Mouse (Mus musculus): ENCODE results near the gene Ubxn4. TPM values are rescaled to one million over a fixed set of nuclear protein-coding genes. Genes with fewer than 3 reads are reported as not detected.
"Not testable (repeated sequence)": the region's sequence is repeated elsewhere in the genome, so short reads cannot be mapped to it uniquely, and the experiment has no call there.

Gene Ubxn4
- 88.2 and 130 TPM in 2 replicates for total RNA-seq (2017)

DNA sequence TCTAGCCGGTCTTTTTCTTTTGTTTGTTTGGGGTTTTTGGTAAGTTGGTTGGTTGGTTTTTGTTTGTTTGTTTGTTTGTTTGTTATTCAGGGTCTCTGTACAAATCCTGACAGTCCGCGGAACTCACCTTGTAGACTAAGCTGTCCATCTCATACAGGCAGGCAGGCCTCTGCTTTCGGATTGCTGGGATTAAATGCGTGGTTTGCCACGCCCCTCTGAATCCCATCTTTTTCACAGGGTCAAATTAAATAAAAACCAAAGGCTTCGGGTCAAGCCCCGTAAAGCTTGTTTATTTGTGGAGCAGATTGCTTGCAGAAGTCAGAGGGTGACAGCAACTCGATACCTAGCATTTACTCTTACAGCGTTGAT, at the start of gene Ubxn4:
Gene Ubxn4 (plus strand): TSS at position 338 of the 369 bp plus-strand sequence.
- no peak for ATAC-seq (replicated peaks in 1 of 2; ENCODE audit: insufficient read depth in 1 of 2, low FRiP score in 2 of 2, low TSS enrichment in 1 of 2, low read depth in 1 of 2, poor library complexity in 2 of 2, severe bottlenecking in 2 of 2)

DNA sequence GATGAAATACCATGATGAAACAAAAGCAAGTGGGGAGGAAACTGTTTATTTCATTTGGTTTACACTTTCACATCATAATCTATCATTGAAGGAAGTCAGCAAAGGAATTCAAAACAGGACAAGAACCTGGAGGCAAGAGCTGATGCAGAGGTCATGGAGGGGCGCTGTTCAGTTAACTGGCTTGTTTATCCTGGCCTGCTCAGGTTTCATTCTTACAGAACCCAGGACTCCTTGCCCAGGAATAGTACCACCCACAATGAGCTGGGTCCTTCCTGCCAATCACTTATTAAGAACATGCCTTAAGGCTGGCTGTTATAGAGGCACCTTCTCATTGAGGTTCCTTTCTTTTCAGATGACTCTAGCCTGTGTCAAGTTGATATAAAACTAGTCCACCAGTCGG, 49.8 kb upstream of the Ubxn4 start:
- no peak for ATAC-seq (replicated peaks in 1 of 2; ENCODE audit: insufficient read depth in 1 of 2, low FRiP score in 2 of 2, low TSS enrichment in 1 of 2, low read depth in 1 of 2, poor library complexity in 2 of 2, severe bottlenecking in 2 of 2)

DNA sequence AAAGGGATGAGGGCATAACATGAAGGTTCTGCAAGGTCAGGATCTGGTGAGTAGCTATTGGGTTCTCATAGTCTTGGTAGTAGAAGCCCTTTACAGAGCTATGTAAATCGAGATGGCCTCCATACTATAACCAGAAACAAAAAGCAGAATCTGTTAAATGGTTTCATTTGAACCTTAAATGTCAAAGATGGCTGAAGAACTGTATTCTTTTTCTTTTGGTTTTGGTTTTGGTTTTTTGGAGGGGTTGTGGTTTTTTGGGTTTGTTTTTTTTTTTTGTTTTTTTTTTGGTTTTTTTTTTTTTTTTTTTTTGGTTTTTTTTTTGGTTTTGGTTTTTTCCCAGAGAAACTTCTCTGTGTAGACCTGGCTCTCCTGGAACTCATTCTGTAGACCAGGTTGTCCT, 46.4 kb upstream of the Ubxn4 start:
- no peak for ATAC-seq (replicated peaks in 1 of 2; ENCODE audit: insufficient read depth in 1 of 2, low FRiP score in 2 of 2, low TSS enrichment in 1 of 2, low read depth in 1 of 2, poor library complexity in 2 of 2, severe bottlenecking in 2 of 2)

DNA sequence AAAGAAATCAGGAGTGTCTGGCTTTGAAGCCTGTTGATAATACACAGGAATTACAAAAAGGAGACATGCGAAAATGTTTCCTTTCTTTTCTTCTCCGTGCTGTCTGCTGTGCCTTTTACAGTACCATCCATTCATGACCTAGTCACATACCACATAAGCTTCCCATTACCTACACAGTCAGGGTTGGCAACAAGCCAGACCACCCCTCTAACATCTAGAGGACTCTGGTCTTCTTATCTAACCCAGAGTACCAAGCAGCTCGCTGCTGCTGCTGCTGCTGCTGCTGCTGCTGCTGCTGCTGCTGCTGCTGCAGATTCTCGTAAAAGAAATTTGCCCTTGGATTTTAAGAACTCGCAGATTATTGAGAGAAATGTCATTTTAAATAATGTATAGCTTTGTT, 30.5 kb upstream of the Ubxn4 start:
- ATAC-seq (replicated peaks in 1 of 2; ENCODE audit: insufficient read depth in 1 of 2, low FRiP score in 2 of 2, low TSS enrichment in 1 of 2, low read depth in 1 of 2, poor library complexity in 2 of 2, severe bottlenecking in 2 of 2): no peak

DNA sequence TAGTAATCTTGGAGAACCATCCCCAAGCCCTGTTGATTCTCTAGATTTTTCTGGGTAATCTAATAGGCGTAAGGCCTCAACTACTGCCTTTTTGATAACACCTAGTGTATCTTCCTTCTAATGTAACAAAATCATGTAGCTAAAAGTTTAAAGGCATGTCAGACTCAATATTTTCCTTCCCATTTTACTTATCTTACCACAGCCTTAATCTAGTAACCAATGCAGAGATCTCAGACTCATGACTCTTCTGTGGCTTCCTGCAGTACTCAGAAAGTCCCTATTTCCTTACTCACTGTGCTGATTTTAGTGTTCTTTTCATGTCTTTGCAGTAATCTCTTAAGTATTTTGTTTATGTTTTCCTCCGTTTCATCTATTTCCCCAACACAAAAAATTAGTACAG, 21.9 kb upstream of the Ubxn4 start:
- no peak for ATAC-seq (replicated peaks in 1 of 2; ENCODE audit: insufficient read depth in 1 of 2, low FRiP score in 2 of 2, low TSS enrichment in 1 of 2, low read depth in 1 of 2, poor library complexity in 2 of 2, severe bottlenecking in 2 of 2)

DNA sequence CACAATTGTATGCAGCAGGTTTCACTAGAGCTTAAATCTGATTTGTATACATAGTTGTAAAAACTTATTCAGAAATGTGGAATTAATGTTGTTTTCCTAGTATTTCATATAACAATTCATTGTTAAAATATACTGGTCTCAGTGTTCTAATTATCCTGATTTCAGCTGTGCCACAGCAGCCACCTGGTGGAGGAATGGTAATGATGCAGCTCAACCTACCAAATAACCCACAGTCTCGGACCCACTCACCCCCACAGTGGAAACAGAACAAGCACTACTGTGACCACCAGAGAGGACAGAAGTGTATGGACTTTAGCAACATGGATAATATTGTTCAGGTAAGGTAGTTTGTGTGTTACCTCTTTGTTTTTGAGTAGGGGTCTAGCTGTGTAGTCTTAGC, 20.5 kb upstream of the Ubxn4 start:
- ATAC-seq (replicated peaks in 1 of 2; ENCODE audit: insufficient read depth in 1 of 2, low FRiP score in 2 of 2, low TSS enrichment in 1 of 2, low read depth in 1 of 2, poor library complexity in 2 of 2, severe bottlenecking in 2 of 2): no peak

DNA sequence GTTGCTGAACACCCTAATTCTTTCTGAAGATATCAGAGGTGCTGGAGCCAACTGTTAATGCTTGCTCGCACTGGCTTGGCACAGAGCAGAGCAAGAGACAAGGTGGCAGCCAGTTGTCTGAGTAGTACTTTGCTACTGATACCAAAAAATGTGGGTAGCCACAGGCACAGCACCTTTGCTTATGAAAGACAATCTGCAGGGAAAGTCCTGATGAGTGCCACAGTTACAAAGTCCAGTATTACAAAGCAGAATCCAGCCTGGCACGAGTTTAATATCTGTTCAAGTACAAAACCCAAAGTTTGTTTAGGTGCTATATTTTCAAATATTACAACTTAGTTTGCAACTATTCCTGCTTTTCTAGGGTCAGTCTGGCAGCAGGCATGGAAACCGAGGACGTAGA, 8.6 kb upstream of the Ubxn4 start:
- no peak for ATAC-seq (replicated peaks in 1 of 2; ENCODE audit: insufficient read depth in 1 of 2, low FRiP score in 2 of 2, low TSS enrichment in 1 of 2, low read depth in 1 of 2, poor library complexity in 2 of 2, severe bottlenecking in 2 of 2)

DNA sequence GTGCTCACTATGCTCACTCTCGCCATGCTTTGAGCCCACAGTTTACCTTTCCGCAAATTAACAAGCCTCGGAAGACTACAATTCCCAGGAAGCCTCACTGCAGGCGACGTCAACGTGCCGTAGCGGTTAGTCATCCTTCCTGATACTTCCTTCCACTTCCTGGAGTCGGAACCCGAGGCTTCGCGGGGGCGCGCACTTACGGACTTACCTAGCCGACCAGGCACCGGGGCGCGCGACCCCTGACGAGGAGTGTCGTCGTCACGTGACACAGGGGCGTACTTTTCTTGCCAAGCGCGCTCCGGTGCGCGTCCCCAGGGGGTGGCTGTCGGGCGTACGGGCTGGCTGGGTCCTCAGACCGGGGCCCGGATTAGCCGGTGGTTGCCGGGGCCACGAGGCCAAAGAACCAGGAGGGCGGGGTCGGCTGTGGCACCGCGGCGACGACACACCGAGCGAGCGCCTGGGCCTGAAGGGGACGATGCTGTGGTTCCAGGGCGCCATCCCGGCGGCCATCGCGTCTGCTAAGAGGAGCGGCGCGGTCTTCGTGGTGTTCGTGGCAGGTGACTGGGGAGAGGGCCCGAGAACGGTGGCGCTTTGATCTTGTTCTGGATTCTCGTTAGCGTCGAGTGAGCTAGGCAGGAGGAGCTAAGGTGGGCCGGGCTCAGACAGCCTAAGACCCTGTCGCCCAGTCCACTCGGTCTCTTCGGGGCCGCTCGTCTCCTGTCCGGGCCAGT, 397 bp downstream of the Ubxn4 start:
- ATAC-seq (replicated peaks in 1 of 2; ENCODE audit: insufficient read depth in 1 of 2, low FRiP score in 2 of 2, low TSS enrichment in 1 of 2, low read depth in 1 of 2, poor library complexity in 2 of 2, severe bottlenecking in 2 of 2): peak; percentile 93 to 98

DNA sequence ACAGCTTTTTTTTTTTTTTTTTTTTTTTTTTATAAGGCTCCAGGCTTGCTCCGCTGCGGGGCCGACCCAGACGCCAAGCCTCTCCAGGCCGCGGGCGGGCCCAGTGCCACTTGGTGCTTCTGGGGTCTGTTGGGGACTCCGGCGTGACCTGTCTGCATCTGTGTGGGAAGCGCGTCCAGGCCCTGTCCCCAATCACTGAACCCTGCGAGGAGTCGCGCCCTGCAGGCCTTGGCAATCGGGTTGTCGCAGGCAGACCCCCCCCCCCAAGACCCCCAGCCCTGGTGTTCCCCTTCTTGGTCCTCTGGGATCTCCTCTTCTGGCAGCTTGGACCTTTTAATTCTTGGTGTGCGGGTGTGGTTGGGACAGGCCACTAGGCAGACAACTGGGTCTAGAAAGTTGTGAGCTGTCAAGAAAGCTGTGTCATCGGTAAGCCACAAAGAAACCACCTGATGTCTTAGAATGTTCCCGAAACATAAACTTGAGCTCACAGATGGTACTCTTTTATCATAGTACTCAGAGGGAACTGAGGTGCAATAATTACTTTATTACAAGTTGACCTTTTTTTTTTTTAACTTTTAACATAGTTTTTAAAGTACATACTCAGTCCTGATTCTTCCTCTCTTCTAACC, 1.1 kb downstream of the Ubxn4 start:
- ATAC-seq (replicated peaks in 1 of 2; ENCODE audit: insufficient read depth in 1 of 2, low FRiP score in 2 of 2, low TSS enrichment in 1 of 2, low read depth in 1 of 2, poor library complexity in 2 of 2, severe bottlenecking in 2 of 2): peak; percentile 29 to 52

DNA sequence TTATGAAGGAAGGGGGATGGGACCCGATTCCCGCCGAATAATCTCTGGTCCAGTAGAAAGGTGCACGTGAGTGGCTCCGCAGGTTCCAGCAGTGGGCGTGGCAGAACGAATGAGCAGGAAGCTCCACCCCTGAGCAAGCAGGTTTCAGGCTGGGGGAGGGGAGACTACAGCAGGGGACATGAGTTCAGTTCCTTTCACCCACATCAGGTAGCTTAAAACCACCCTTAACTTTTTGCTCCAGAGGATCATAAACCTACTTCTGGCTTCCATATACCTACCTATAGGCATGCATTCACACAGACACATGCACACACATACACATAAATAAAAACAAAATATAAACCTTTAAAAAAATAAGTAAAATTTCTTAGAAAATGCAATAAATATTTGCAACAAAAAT, 23.3 kb downstream of the Ubxn4 start:
- ATAC-seq (replicated peaks in 1 of 2; ENCODE audit: insufficient read depth in 1 of 2, low FRiP score in 2 of 2, low TSS enrichment in 1 of 2, low read depth in 1 of 2, poor library complexity in 2 of 2, severe bottlenecking in 2 of 2): not testable (repeated sequence)

DNA sequence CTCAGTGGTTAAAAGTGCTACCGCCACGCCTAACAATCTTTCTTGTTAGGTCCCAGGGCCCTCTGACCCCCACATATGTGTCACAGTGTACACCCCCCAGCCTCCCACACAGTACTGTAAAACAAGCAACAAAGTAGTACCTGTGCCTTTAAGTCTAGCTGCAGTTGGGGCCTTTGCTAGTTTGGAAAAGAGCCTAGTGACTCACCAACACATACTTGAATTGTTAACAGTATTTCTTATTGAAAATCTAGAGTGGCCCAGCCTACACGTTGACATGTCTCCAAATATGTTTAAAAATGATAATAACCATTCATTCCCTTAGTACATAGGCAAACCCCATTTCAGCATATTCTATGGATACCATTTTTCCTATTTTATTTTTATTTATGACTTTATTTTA, 27.0 kb downstream of the Ubxn4 start:
- no peak for ATAC-seq (replicated peaks in 1 of 2; ENCODE audit: insufficient read depth in 1 of 2, low FRiP score in 2 of 2, low TSS enrichment in 1 of 2, low read depth in 1 of 2, poor library complexity in 2 of 2, severe bottlenecking in 2 of 2)

DNA sequence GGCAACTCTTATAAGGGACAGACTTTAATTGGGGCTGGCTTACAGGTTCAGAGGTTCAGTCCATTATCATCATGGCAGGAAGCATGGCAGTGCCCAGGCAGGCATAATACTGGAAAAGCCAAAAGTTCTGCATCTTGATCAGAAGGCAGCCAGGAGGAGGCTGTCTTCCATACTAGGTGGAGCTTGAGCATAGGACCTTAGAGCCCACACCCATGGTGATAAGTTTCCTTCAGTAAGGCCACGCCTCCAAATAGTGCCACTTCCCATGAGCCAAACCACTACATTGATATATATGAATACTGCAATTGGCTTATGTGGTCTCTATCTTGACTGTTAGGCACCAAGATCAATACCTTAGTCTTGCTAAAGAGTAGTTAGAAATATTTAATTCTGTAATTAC, 32.1 kb downstream of the Ubxn4 start:
- no peak for ATAC-seq (replicated peaks in 1 of 2; ENCODE audit: insufficient read depth in 1 of 2, low FRiP score in 2 of 2, low TSS enrichment in 1 of 2, low read depth in 1 of 2, poor library complexity in 2 of 2, severe bottlenecking in 2 of 2)

DNA sequence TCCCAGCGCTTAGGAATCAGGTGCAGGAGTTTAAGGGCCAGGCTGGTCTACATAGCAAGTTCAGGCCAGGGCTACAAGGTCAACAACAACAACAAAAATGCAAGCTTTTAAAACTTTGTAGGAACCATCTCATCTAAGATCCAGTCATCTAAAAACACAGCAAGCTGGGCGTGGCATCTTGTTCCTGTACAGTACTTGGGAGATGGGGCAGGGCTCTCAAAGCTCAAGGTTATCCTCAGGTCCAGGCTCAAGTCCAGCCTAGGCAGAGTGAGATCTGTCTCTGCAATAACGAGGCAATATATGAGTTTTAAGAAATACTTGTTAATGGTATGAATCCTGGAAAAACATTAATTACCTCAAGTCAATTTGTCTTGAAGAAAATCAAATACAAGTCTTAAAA, 34.8 kb downstream of the Ubxn4 start:
- no peak for ATAC-seq (replicated peaks in 1 of 2; ENCODE audit: insufficient read depth in 1 of 2, low FRiP score in 2 of 2, low TSS enrichment in 1 of 2, low read depth in 1 of 2, poor library complexity in 2 of 2, severe bottlenecking in 2 of 2)

DNA sequence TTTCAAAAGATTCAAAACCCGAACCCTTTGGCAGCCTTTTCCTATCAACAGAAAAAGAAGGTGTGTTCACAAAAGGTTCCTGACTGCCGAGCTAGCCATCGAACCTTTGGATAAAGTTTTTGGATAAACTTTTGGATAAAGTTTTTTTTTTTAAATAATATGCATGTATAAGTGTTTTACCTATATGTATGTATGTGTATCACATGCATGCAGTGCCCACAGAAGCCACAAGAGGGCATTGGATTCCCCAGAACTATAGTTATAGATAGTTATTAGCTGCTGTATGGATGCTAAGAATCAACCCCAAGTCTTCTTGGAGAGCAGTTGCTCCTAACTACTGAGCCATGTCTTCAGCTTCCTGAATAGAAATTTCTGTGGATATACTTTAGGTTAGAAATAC, 38.0 kb downstream of the Ubxn4 start:
- no peak for ATAC-seq (replicated peaks in 1 of 2; ENCODE audit: insufficient read depth in 1 of 2, low FRiP score in 2 of 2, low TSS enrichment in 1 of 2, low read depth in 1 of 2, poor library complexity in 2 of 2, severe bottlenecking in 2 of 2)

DNA sequence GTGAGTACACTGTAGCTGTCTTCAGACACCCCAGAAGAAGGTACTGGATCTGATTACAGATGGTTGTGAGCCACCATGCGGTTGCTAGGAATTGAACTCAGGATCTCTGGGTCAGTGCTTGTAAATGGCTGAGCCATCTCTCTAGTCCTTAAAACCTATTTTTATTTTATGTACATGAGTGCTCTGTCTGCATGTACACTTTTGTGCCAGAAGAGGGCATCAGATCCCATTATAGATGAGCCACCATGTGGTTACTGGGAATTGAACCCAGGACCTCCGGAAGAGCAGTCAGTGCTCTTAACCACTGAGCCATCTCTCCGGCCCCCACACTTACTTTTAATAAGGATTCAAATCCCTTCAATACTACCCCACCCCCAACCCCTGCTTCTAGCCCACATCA, 39.2 kb downstream of the Ubxn4 start:
- no peak for ATAC-seq (replicated peaks in 1 of 2; ENCODE audit: insufficient read depth in 1 of 2, low FRiP score in 2 of 2, low TSS enrichment in 1 of 2, low read depth in 1 of 2, poor library complexity in 2 of 2, severe bottlenecking in 2 of 2)

DNA sequence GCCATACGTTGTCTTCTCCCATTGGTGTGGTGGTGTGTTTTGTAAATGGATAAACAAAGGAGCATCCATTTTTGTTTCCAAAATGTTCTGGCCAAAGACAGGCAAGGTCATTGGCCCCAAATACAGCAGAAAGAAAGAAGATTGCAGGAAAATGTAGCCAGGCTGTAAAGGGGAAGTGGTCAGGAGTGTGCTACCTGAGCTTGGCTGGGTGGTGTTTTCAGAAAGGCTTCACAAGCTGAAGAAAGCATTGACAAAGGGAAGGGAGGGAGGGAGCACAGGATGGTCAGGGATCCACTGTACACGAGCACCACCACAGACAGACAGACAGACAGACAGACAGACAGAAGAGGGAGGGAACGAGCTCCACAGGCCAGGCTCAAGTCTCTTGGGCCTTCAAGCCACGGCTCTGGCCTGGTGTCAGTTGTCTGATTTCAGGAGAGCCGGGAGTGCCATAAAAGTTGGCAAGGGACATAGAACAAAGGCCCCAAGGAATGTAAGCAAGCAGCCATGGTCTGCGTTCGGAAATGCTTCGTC, 40.5 kb downstream of the Ubxn4 start:
- ATAC-seq (replicated peaks in 1 of 2; ENCODE audit: insufficient read depth in 1 of 2, low FRiP score in 2 of 2, low TSS enrichment in 1 of 2, low read depth in 1 of 2, poor library complexity in 2 of 2, severe bottlenecking in 2 of 2): peak in 1 of 2 experiments; percentile 53; a peak in 2 of 4 replicates

DNA sequence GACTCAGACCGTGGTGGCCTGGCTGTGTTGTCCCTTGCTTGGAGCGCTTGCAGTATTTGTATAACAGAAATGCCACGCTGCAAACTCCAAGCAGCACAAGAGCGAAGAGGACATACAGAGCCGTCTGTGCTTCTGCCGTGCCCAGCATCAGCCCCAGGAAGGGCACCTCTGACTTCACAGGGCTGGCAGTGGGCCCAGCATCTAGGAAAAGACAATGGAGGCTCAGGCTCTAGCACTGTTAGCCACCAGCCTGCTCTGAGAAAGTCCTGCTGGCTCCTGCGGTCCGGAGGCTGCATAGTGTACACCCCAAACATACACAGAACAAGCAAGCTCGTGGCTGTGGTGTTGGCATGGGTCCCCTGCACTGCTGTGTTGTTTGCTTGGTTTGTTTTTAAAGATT, 41.4 kb downstream of the Ubxn4 start:
- no peak for ATAC-seq (replicated peaks in 1 of 2; ENCODE audit: insufficient read depth in 1 of 2, low FRiP score in 2 of 2, low TSS enrichment in 1 of 2, low read depth in 1 of 2, poor library complexity in 2 of 2, severe bottlenecking in 2 of 2)

DNA sequence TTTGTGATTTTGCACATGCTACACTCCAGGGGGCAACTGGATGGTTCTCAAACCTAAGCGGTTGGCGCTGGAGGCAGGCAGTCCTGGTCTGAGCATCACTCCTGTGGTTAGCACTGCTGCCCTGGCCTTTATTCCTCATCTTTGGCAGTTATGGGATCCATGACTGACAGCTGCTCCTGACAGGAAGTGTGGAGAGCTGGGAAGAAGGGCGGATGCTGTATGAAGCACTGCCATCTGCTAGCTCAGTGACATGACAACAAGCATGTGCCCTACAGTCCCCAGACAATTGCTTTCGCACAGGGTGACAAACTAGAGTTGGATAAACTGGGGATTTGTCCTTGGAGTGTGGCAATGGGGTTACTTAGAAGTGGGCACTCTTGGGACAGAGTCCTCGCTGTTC, 46.5 kb downstream of the Ubxn4 start:
- ATAC-seq (replicated peaks in 1 of 2; ENCODE audit: insufficient read depth in 1 of 2, low FRiP score in 2 of 2, low TSS enrichment in 1 of 2, low read depth in 1 of 2, poor library complexity in 2 of 2, severe bottlenecking in 2 of 2): no peak

DNA sequence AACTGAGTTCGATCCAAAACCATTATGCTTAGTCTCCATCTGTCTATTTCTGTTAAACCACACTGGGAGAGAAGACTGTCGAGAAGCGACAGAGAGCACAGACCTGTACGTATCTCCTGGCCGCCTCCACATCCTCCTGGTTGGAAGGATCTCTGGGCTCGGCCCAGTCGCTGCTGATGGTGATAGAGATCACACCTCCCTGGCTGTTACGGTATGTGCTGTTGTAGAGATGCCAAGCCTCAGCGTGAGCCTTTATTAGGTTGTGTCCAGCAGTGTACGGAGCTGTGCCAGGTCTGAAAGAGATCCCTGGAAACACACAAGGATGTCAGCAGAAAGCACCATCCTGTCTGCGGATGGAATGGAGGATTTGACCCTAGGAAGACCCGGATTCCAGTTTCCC, 49.8 kb downstream of the Ubxn4 start:
- ATAC-seq (replicated peaks in 1 of 2; ENCODE audit: insufficient read depth in 1 of 2, low FRiP score in 2 of 2, low TSS enrichment in 1 of 2, low read depth in 1 of 2, poor library complexity in 2 of 2, severe bottlenecking in 2 of 2): no peak
